Mouse (Mus musculus) limb, embryonic 10.5 days (tissue): ENCODE measurements at regions not wholly inside any gene's neighbourhood (a gene's known extent, or its start where the extent isn't known, plus 50 kb on each side); places are given as distances from the start of the nearest gene placed in this dataset.

ENCODE experiments used
- DNase-seq: peaks from one replicate; pipeline ENCODE4 v3.0.0-alpha.2; 2017; ENCODE audit warnings: low spot score
- H3K27ac ChIP-seq: fragments of 300-500 bp; sonication (generic); 2 replicates; pipeline ENCODE4 v1.5.1; 2016; ENCODE audit warnings: mild to moderate bottlenecking
- H3K27me3 ChIP-seq: fragments of 300-500 bp; sonication (generic); 2 replicates; pipeline ENCODE4 v1.6.1; 2016; ENCODE audit warnings: low read depth, mild to moderate bottlenecking; ENCODE audit not compliant: poor library complexity, severe bottlenecking
- H3K36me3 ChIP-seq: fragments of 300-500 bp; sonication (generic); 2 replicates; pipeline ENCODE4 v1.6.1; 2016; ENCODE audit warnings: mild to moderate bottlenecking, moderate library complexity
- H3K4me1 ChIP-seq: fragments of 300-500 bp; sonication (generic); 2 replicates; pipeline ENCODE4 v1.6.1; 2016
- H3K4me3 ChIP-seq: fragments of 300-500 bp; sonication (generic); 2 replicates; pipeline ENCODE4 v1.5.1; 2016; ENCODE audit warnings: mild to moderate bottlenecking, moderate library complexity
- H3K9me3 ChIP-seq: fragments of 300-500 bp; sonication (generic); replicated peaks from 2 replicates; pipeline ENCODE4 v1.6.1; 2016; ENCODE audit warnings: mild to moderate bottlenecking
- WGBS: fragments of 180-500 bp; shearing (Covaris S2); methylation state at CpG from one replicate; pipeline ENCODE4 v1.1.7; 2016; 5-methylcytosine and 5-hydroxymethylcytosine counted together

DNA sequence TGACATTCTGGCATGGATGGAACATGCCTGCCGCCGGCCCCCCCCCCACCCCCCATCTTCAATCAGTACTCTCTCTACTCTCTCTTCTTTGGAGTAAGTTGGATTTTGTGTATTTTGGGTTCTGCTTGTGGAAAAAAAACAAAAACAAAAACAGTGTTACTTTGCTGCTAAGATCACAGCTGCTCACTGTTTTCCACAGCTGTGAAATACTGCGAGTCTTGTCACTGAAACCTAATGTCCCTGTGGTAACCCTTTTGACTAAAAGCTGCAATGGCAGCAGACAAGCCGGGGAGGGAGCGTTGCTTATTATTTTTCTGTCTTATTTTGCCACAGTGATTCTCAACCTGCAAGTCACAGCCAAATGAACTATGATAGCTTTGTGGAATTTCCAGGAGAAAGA is 51.3 kb upstream of the Frmd6 start:
- H3K4me1 ChIP-seq = peaks cover 4% of the 10 kb centered on the region; the same call in 1 of the 2 replicates

DNA sequence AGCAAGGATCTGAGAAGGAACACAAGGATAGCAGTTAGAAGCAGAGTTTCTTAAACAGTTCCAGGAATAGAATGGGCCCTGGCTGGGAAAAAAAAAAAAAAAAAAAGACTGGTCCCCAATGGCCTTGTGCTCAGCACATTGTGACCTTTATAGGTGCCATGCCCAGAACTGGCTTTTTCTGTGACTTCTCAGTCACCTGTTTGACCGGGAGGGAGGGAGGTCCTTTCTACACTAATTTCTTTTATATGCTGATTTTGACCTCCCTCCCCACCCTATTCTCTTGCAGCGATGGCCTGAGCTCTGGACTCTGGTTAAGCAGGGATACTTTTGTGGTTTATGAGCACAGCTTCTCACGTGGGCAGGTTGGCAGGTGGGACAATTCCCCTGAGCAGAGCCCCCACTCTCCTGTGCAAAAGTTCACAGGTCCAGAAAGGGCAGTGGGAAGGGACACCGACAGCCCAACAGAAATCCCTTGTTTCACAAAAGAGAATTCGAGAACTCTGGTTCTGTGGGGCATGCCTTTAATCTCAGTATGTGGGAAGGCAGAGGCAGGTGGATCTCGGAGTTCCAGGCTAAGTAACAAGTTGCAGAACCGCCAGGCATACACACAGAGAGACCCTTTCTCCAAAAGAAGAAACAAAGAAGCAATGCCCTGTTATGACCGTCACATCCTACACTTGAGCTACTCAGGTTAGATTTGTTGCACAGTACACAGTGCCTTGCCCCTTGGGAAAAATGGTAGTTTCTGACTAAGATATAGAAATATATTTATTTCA is 50.3 kb upstream of the Frmd6 start:
- peaks cover 4% of the 10 kb centered on the region; the same call in 1 of the 2 replicates for H3K4me1 ChIP-seq
- 75% methylated on average over 8 of the region's 8 CpGs for WGBS
- no peak overlapping the region for H3K27ac ChIP-seq
- H3K4me3 ChIP-seq = no peak overlapping the region
- DNase-seq = no peak
- no peaks in the 10 kb centered on the region for H3K36me3 ChIP-seq
- no peaks in the 10 kb centered on the region for H3K9me3 ChIP-seq
- H3K27me3 ChIP-seq = no peaks in the 10 kb centered on the region

More for the DNA sequence above, 51.3 kb upstream of the Frmd6 start:
- no peak for DNase-seq
- Histone ChIP-seq H3K27ac (no peak overlapping the region), H3K36me3 (no peaks in the 10 kb centered on the region), H3K9me3 (no peaks in the 10 kb centered on the region), H3K4me3 (no peak overlapping the region), H3K27me3 (no peaks in the 10 kb centered on the region)
- WGBS = 92% methylated on average over 5 of the region's 5 CpGs
